Mouse (Mus musculus) cerebellum, postnatal 4 days (tissue): ENCODE data around the gene Anapc15.
A peak's percentile ranks its signal among the peaks of the same experiment; 100 is the strongest.
"Not testable (repeated sequence)": the region's sequence is repeated elsewhere in the genome, so short reads cannot be mapped to it uniquely, and the experiment has no call there.

ENCODE experiments used
- DNase-seq, 2 experiments: peaks; one replicate each; pipeline ENCODE4 v3.0.0; 2022; ENCODE audit warnings: low spot score in 2 of 2, mixed read lengths in 1 of 2

The Anapc15 gene

GRCm38 (mm10) chr7:101896104-101897066 lies 32.9 kb downstream of the Anapc15 start:
- peak; percentile 81 to 92 for DNase-seq

DNA sequence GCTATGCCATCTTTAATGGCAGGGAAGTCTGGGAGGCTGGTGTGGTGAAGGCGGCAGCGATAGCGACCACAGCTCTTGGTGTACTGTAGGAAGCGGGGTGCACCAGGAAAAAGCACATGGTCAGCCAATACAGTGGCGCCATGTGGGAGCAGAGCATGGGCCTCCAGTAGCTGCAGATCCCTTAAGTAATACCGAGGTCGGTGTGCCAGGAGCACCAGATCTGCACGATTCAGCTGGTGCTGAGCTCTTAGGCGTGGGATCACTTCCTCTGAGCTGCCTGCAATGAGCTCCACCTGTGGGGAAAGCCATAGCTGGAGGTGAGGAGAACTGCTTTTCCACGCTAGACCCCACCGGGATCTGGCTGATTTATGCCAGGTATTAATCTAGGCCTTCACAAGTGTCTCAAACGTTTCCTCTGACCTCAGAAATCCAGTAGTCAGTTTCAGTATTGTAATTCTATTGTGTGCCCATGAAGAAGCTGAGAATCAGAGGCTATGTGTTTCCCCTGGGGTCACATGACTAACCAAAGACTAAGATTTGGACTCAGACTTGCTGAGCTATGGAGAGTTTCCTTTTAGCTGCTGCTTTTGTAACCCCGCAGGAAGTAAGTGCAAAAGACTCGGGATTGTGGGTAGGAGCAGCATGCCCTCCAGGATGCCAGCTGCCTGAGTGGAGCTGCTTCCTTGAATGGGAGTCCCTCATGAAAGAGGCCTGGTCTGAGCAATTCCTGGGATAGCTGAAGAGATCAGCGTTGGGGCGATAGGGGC lies 37.0 kb downstream of the Anapc15 start:
- no peak for DNase-seq

GRCm38 (mm10) chr7:101901969-101902368 lies 38.5 kb downstream of the Anapc15 start:
- DNase-seq: no peak

- no peak for DNase-seq
Observed at GRCm38 (mm10) chr7:101902846-101903245, 39.3 kb downstream of the Anapc15 start.

DNA sequence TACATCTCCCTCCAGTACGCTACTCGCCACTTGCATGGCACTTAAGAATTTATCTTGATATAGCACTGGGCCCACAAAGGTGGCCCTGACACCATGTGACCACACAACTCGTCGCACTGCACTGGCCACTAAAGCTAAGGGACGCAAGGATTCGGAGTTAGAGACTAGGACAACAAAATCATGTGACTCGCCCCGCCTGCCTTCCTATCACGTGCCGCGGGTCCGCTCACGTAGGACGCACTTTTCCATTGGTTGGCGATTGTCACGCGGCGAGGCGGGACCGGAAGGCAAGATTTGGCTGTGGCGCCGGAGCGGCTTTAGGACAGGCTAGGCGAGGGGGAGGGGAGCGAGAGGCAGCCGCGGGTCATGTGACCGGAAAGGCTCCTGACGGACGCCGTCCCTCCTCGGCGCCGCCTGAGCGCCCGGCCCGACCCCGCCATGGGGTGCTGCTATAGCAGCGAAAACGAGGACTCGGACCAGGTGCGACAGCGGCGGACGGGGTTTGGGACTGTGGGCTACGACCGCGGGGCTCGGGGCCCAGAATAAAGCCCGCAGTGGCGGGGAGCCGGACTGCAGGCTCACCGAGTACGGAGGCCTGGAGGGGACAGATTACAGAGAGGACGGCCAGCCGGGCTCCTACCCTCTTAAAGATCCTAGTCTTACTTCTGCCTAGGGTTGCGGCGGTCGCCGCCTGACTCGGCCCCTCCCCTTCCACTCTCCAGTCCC lies 42.2 kb downstream of the Anapc15 start, which contains the start of gene Lamtor1:
Gene Lamtor1, plus strand, starts transcription at position 344 of the 726 bp plus-strand sequence.
- peak; percentile 97 to 98 for DNase-seq

DNA sequence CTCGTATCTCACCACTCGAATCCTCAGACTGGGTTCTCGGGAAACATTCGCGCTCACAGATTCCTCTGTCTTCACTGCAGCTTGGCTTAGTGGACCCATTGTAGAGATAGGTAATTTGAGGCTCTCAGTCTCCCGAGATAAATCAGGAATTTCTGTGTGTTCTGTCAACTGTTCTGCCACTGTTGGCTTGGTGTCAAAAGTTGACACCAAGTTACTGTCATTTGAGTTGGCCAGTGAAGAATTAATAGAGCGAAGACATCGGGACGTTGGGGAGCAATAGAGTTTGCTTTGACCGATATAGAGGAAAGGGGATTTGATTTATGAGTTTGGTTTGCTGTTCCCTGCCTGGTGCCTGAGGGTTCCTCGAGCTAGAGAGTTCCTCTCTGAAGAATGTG lies 42.8 kb downstream of the Anapc15 start, which contains the start of gene Tomt:
Gene Tomt, minus strand, starts transcription at position 73 of the 395 bp plus-strand sequence.
- DNase-seq: no peak

DNA sequence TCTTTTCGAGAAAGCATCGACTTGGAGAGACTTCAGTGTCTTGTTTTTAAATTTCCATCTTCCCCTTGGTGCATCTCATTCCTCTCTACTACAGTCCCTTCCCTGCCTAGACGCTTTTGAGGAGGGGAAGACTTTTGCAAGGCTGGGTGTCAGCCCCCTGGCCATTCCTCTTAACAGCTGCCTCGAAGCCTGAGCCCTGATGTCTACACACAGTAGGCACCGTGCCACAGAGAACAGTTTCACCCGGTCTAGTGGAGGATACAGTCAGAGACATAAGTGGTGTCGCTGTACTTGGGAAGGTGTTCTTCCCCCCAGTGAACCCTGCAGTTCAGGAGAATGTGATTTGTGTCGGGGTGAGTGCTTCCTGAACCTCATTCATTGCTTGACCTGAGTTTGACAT lies 43.2 kb downstream of the Anapc15 start:
- DNase-seq: no peak

DNA sequence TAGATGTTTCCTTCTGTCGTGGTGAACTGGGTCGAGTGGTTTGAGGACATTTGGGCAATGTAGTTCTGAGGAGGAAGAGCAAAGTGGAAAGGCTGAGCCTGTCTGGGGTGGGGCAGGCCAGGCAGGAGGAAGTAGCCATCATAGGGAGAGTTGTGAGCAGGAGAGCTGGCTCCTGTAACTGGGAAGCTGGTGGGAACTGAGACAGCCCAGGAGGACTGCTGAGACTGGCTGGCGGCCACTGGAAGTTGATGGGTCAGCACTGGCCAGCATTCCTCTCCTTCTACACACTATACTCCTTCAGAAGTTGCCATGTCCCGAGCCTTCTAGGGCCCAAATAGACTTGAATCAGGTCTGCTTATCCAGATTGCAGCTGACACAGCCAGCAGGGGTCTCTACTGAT lies 44.9 kb downstream of the Anapc15 start:
- DNase-seq: no peak

- no peak for DNase-seq
Observed at GRCm38 (mm10) chr7:101910138-101910537, 46.6 kb downstream of the Anapc15 start.

DNA sequence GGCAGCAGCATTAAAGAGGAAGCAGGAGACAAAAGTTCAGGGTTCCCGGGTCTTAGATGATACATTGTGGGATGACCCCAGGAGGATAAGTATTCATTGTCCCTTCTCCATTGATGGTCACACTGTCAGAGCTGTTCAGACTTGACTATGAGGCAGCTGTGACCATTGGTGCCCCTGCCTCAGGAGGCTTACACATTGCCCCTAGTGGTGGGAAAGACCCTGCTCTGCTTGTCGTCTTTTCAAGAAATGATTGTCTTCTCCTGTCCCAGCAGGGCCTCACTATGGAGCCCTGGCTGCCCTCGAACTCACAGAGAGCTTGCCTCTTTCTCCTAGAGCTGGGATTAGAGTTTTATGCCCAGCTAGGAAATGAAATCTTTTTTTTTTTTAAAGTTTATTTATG lies 48.5 kb downstream of the Anapc15 start:
- DNase-seq: no peak

DNA sequence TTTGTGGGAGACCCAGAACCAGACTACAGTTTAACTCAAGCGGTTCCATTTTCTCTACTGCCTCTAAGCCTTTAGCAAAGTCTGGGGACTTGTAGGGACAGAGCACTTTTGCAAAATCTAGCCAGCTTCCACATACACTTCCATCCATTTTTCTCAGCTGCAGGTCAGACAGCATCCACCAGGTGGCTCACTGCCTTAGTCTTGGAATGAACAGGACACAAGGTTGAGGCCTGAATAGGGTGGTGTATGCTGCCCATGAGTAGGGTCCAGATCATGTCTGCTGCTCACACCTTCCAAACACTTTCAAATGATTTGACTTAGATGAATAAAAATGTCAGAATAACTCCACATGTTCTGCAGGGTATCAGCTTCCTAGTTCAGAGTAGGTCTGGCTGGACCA lies 54.6 kb downstream of the Anapc15 start:
- DNase-seq: peak; percentile 43 to 66

DNA sequence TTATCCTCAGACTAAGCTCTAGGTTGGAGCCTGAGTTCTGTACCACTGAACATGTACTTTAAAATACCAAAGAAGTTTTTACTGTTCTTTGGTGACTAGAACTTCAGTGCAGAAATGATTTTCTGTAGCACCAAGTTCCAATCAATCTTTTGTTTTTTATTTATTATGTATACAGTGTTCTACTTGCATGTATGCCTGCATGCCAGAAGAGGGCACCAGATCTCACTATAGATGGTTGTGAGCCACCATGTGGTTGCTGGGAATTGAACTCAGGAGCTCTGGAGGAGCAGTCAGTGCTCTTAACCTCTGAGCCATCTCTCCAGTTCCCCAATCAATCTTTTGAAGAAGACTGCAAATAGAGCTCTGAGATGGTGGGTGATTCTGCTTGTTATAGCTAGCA lies 62.4 kb downstream of the Anapc15 start:
- DNase-seq: not testable (repeated sequence)

DNA sequence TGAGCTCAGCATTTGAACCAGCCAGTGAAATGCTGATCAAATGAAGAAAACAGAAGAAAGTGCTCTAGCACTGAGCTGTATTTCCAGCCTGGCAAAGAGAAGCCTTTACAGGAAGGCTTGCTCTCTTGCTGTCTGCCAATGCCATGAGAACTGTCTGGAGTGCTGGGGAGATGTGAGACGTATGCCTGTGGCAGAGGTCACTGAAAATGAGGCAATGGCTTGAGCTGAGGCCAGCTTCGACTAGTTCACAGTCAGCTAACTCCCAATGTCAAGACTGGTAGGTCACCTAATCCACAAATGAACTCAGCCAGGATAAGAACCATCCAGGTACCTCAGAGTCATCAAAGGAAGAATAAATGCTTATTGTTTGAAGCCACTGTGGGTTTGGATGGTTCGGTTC lies 64.6 kb downstream of the Anapc15 start:
- no peak for DNase-seq

DNA sequence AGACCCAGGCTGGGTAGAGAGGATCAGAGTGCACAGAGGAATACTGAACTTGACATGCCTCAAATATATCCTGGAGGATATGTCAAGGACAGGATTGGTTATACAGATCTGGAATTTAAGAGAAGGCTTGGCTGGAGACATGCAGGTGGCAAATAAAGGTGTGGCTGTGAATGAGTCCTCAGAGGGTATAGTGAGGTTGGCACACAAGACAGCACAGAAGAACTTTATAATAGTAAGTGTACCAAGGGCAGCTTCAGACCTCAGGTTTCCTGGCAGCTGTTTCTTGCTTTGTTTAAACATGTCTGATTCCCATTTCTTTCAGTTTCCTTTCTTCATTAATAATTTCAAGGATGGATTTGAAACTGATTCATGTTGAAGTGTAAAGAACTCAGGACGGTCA lies 69.0 kb downstream of the Anapc15 start:
- DNase-seq: no peak

DNA sequence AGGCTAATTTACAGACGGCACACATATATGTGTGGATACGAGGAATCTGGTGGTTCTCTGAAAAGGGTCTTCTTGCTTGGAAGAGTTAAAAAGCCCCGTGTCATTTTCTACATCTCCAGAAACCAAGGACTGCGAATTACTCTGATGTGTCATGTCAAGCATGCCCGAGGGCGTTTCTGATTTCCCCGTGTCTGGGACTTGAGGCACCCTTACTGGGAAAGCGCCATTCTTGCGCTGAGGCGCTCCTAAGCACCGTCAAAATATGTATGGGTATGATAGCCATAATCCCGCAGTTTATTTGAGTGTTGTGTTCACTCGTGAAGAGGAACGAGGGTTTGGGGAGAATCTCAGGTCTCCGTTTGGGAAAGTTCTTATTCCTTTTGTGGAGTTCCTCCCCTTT lies 69.8 kb downstream of the Anapc15 start:
- peak in 1 of 2 experiments; percentile 16 for DNase-seq

GRCm38 (mm10) chr7:101933751-101934240 lies 70.3 kb downstream of the Anapc15 start, which contains the start of the genes Lrrc51 and Numa1:
Gene Lrrc51, minus strand, starts transcription at chr7:101933895.
Gene Numa1, plus strand, starts transcription at chr7:101934111.
- DNase-seq: peak; percentile 78 to 90

- no peak for DNase-seq
Observed at GRCm38 (mm10) chr7:101935957-101936356, 72.4 kb downstream of the Anapc15 start.

- no peak for DNase-seq
Observed at GRCm38 (mm10) chr7:101936996-101937395, 73.5 kb downstream of the Anapc15 start.

DNA sequence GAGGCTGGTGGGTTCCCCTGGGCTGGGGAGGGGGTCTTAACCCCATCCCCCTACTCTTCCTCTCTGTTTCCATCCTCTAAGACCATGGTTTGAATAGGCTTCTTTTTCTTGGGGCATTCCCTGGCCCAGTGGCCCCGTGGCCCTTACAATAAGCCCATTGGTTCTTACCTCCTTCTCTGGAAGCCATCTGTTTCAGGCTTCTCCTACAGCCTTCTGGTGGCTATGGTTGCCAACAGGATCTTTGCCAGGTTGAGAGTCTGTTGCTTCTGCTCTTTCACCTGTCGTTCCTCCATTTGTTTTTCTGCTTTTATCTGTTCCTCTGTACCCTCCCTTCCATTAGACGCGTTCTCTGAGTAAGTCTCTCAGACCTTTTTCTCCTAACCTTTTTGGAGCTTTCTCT lies 74.1 kb downstream of the Anapc15 start:
- peak in 1 of 2 experiments; percentile 43 for DNase-seq

GRCm38 (mm10) chr7:101938348-101938747 lies 74.8 kb downstream of the Anapc15 start:
- DNase-seq: no peak

- no peak for DNase-seq
Observed at GRCm38 (mm10) chr7:101939758-101940157, 76.2 kb downstream of the Anapc15 start.
